Mouse (Mus musculus): Measurements from ENCODE around the gene Spink4.

Gene Spink4

DNA sequence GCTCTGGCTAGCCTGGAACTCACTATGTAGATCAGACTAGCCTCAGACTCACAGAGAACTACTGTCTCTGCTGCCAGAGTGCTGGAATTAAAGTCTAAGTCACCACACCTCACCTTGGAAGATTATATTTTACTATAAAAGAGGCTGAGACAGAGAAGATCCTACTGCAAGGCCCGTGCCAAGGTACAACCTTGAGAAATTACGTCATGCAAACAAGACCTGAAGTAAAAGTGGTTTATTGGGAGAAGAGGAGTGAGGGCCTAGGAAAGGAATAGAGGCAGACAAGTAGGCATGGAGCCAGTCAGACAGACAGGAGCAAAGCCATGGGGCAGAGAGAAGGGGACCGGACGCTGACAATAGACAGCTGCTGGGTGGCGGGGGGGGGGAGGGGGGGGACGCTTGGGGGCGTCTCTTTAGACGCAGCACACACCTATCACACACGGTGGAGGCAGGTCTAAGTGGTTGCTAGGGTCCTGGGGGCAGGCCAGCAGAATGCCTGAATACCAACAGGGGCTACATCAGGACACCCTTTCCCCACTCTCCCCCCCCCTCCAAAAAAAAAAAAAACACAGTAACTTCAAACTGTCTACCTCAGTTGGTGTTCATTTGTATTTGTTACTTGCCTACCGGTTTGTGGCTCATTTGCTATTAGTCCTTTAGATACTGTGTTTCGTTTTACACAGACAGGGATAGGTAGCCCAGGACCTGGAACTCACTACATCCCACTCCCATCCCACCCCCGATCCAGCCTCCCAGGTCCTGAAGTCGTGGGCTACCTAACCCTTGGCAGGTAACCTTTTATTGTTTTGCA is 50.1 kb downstream of the Spink4 start:
- DNase-seq, result peak; percentile 31 to 50

DNA sequence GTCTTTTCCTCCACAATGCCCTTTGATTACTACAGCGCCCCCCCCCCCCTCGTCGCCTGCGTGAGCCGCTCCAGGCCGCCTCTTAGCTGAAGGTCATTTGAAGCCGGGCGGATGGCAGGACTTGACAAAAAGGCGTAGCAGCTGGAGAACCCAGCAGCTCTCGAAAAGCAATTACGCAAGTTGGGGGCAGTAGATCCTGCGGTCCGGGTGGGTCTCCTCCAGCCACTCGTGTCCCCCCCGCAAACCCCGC is 50.7 kb downstream of the Spink4 start:
- DNase-seq, result no peak

GRCm38 (mm10) chr4:40970842-40971701 is 51.2 kb downstream of the Spink4 start, which contains the start of gene Nfx1:
Nfx1 (plus strand) TSS chr4:40970906.
- DNase-seq, result peak; percentile 97

DNA sequence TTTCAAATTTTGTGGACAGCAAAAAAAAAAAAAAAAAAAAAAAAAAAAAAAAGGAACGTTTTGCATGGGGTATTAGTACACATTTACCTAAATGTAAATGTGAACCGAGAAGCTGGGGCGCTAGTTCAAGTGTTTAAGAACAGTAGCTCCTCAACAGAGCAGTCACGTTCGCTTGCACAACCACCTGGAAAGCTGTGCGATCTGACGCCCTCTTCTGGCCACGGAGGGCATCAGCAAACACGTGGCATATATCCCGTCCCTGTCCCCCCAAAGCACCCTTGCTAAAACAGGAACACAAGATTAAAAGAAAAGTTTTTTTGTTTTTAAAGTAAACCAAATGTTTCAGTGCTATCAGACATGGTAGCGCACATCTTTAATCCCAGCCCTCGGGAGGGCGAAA is 51.9 kb downstream of the Spink4 start:
- peak; percentile 56 to 71 for DNase-seq

GRCm38 (mm10) chr4:40974011-40974410 is 54.2 kb downstream of the Spink4 start:
- DNase-seq, result no peak

DNA sequence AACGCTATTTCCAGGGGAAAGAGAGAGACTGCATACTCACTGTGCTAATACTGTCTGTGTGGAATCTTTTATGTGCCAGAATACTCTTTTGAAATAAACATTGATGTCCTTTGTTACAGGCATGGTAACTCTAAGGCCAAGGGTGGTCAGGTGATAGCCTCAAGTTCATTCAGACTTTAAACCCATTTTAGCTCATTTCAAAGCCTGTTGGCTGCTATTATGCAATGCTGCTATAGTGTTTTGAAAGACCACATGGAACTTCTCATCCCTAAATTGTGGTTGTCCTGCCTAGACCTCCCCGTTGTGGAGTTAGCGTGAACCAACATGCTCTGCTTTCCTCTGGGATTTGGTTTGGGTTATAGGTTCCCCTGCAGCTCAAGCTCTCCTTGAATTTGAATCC is 55.8 kb downstream of the Spink4 start:
- DNase-seq, result no peak

DNA sequence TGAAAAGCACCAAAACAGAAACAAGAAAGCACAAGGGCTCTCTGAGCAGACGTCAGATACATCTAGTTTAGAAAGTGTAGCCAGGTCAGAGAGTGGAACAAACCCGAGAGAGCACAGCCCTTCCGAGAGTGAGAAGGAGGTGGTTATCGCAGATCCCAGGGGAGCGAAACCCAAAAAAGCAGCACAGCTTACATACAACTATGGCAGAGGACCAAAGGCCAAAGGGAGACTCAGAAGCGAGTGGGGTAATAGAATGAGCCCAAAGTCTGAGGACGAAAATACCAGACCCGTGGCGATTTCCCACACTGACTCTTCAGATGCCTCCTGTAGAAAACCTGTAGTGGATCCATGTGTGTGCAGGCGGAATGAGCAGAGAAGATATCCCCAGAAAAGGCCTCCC is 56.8 kb downstream of the Spink4 start:
- DNase-seq, result no peak

DNA sequence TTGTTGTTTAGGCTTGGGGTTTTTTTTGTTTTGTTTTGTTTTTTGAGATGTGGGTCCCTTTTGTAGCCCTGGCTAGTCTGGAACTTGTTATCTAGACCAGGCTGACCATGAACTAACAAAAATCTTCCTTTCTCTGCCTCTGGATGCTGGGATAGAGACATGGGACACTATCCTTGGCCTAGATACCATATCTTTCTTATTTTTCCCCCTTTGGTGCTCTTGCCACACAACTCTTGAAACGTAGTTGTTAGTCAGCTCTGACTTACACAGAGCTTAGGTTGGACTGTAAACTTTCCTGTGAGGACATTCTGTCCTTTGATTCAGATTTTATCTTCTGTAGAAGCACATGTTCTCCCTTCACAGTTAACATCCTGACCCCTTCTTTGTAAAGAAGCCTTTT is 59.6 kb downstream of the Spink4 start:
- DNase-seq, result no peak
